Mouse (Mus musculus) forebrain, embryonic 14.5 days (tissue): ENCODE results near the gene Senp7. TPM values are rescaled to one million over a fixed set of nuclear protein-coding genes. Genes with fewer than 3 reads are reported as not detected.
A peak's percentile ranks its signal among the peaks of the same experiment; 100 is the strongest.

Experiments used
- ATAC-seq: fragments of 200-750 bp; cut with Nextera tagmentation; 2 replicates; pipeline ENCODE4 v1.8.0; 2017; ENCODE audit warnings: mild to moderate bottlenecking, moderate library complexity
- DNase-seq: peaks from one replicate; pipeline ENCODE4 v3.0.0-alpha.2; 2015; ENCODE audit warnings: low spot score
- H3K27ac ChIP-seq: fragments of 300-500 bp; sonication (generic); 2 replicates; pipeline ENCODE4 v1.5.1; 2014; ENCODE audit warnings: low read depth, mild to moderate bottlenecking, control low read depth, low read length, moderate library complexity
- H3K27me3 ChIP-seq: fragments of 300-500 bp; sonication (generic); replicated peaks from 2 replicates; pipeline ENCODE4 v1.6.1; 2014; ENCODE audit warnings: low read length, control low read depth, mixed read lengths; ENCODE audit not compliant: control insufficient read depth, insufficient read depth
- H3K36me3 ChIP-seq: fragments of 300-500 bp; sonication (generic); 2 replicates; pipeline ENCODE4 v1.6.1; 2014; ENCODE audit warnings: low read length, control low read depth; ENCODE audit not compliant: control insufficient read depth, insufficient read depth
- H3K4me1 ChIP-seq: fragments of 300-500 bp; sonication (generic); 2 replicates; pipeline ENCODE4 v1.6.1; 2014; ENCODE audit warnings: antibody characterized with exemption, low read length, control low read depth; ENCODE audit not compliant: control insufficient read depth, insufficient read depth
- H3K4me2 ChIP-seq: fragments of 300-500 bp; sonication (generic); 2 replicates; pipeline ENCODE4 v1.6.1; 2014; ENCODE audit warnings: mild to moderate bottlenecking, control low read depth, low read length
- H3K4me3 ChIP-seq: fragments of 300-500 bp; sonication (generic); 2 replicates; pipeline ENCODE4 v1.5.1; 2014; ENCODE audit warnings: low read depth, low read length, control low read depth
- H3K9ac ChIP-seq: fragments of 300-500 bp; sonication (generic); 2 replicates; pipeline ENCODE4 v1.6.1; 2014; ENCODE audit warnings: mild to moderate bottlenecking, low read length, control low read depth, moderate library complexity
- H3K9me3 ChIP-seq: fragments of 300-500 bp; sonication (generic); replicated peaks from 2 replicates; pipeline ENCODE4 v1.6.1; 2016; ENCODE audit warnings: low read length, control low read depth, mixed read lengths; ENCODE audit not compliant: control insufficient read depth
- WGBS: fragments of 180-500 bp; shearing (Covaris S2); extraction: QIAGEN DNeasy Blood & Tissue Kit; methylation state at CpG from one replicate; pipeline ENCODE4 v1.1.7; 2014; 5-methylcytosine and 5-hydroxymethylcytosine counted together
- polyA plus RNA-seq: library from polyadenylated mRNA; unstranded; fragments of >200 nt; fragmentation: Nextera tagmentation; extraction: Ambion mirVana; gene quantifications from 2 replicates; pipeline ENCODE4 v1.2.1, GENCODE M21; 2014

Senp7 gene
- polyA plus RNA-seq, 1 experiment from 2014 or later: 47.5 TPM

GRCm38 (mm10) chr16:56074122-56074521, 26.0 kb downstream of the Senp7 start:
- ATAC-seq: no peak
- no peak overlapping the region for H3K9ac ChIP-seq

GRCm38 (mm10) chr16:56074565-56074964, 26.4 kb downstream of the Senp7 start:
- Histone ChIP-seq H3K36me3 (no peaks in the 10 kb centered on the region), H3K9me3 (no peaks in the 10 kb centered on the region), H3K4me2 (no peak overlapping the region; the same call in 1 of the 2 replicates), H3K27ac (no peak overlapping the region), H3K27me3 (no peaks in the 10 kb centered on the region), H3K4me3 (no peak overlapping the region), H3K9ac (no peak overlapping the region), H3K4me1 (peaks cover 8% of the 10 kb centered on the region)
- WGBS: 72% methylated on average over 5 of the region's 5 CpGs
- ATAC-seq: no peak
- no peak for DNase-seq

More at GRCm38 (mm10) chr16:56074122-56074521, 26.0 kb downstream of the Senp7 start:
- Histone ChIP-seq H3K9me3 (no peaks in the 10 kb centered on the region), H3K4me2 (no peak overlapping the region), H3K36me3 (no peaks in the 10 kb centered on the region), H3K27me3 (no peaks in the 10 kb centered on the region), H3K27ac (no peak overlapping the region), H3K4me1 (peaks cover 8% of the 10 kb centered on the region), H3K4me3 (no peak overlapping the region)
- 78% methylated on average over 1 of the region's 1 CpGs for WGBS
- no peak for DNase-seq

GRCm38 (mm10) chr16:56075222-56076111, 27.3 kb downstream of the Senp7 start:
- WGBS: under 1% methylated on average over 50 of the region's 66 CpGs

DNA sequence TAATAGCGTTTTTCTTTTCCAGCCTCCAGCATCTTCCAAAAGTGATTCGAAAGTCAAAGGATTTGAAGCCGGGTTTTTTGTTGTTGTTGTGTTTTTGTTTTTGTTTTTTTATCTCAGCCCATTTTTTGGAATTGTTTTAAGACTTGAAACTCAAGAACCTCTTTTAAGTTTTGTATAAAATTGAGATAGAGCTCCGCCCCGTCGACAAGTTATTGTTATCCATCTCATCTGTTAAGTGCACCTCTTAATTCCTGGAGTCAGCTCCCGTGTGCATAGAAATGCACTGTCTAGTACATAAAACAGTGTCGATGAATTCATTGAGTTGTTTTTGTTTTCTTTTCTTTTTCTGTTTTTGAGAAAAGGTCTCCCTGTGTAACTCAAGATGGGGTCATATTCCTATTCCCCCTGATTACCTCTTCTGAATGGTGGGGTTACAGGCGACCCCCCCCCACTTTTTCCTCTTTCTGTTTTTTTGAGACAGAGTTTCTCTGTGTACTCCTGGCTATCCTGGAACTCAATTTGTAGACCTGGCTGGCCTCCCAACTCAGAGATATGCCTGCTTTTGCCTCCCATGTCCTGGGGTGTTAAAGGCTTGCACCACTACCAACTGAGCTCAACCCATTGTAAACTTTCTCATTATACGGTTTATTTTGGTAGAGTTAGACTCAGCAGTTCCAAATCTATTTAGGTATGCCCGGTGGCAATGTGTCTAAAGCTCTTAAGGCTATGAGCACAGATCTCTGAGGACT, 28.2 kb downstream of the Senp7 start:
- WGBS: 4% methylated on average over 11 of the region's 11 CpGs
- peak; percentile 29 for DNase-seq

More at GRCm38 (mm10) chr16:56075222-56076111, 27.3 kb downstream of the Senp7 start:
- H3K27ac ChIP-seq: peak overlapping the region; percentile 93
- H3K4me2 ChIP-seq: peak overlapping the region; percentile 52
- DNase-seq (peak; percentile 96), ATAC-seq (peak; percentile 93)
- H3K4me1 ChIP-seq: peaks cover 8% of the 10 kb centered on the region
- no peaks in the 10 kb centered on the region for H3K9me3 ChIP-seq
- H3K27me3 ChIP-seq: no peaks in the 10 kb centered on the region
- peak overlapping the region; percentile 78 for H3K9ac ChIP-seq
- peak overlapping the region; percentile 75 for H3K4me3 ChIP-seq
- H3K36me3 ChIP-seq: no peaks in the 10 kb centered on the region

DNA sequence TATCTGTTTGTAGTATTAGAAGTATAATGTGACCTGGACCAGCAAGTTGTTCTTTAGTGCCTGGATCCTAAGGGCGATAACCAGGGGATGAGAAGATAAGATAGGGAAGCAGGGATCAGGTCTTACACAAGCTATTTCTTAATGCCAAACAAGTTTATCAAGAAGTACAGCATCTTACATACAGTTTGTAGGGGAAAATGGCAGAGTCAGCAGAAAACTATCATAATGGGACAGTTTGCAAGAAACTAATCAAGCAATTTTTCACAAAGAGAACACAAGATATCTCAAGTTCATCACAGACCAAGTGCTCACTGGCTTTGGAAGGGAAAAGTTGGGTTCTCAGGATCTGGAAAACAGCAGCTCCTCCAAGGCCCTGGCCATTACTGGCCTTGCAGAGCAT, 31.3 kb downstream of the Senp7 start:
- Histone ChIP-seq H3K4me1 (peaks cover 8% of the 10 kb centered on the region), H3K9ac (no peak overlapping the region)
- 90% methylated on average over 1 of the region's 1 CpGs for WGBS

More for the DNA sequence above, 28.2 kb downstream of the Senp7 start:
- peak; percentile 21; the same call in 1 of the 2 replicates for ATAC-seq
- peaks cover 8% of the 10 kb centered on the region for H3K4me1 ChIP-seq
- H3K4me3 ChIP-seq: peak overlapping the region; percentile 75
- peak overlapping the region; percentile 78 for H3K9ac ChIP-seq
- peak overlapping the region; percentile 52 for H3K4me2 ChIP-seq
- peak overlapping the region; percentile 93 for H3K27ac ChIP-seq
- H3K27me3 ChIP-seq: no peaks in the 10 kb centered on the region
- no peaks in the 10 kb centered on the region for H3K9me3 ChIP-seq
- no peaks in the 10 kb centered on the region for H3K36me3 ChIP-seq

GRCm38 (mm10) chr16:56081691-56082090, 33.6 kb downstream of the Senp7 start:
- Histone ChIP-seq H3K4me1 (peaks cover 4% of the 10 kb centered on the region), H3K9ac (no peak overlapping the region), H3K27ac (no peak overlapping the region), H3K9me3 (no peaks in the 10 kb centered on the region), H3K36me3 (peaks cover 9% of the 10 kb centered on the region; the same call in 1 of the 2 replicates), H3K4me3 (no peak overlapping the region), H3K4me2 (no peak overlapping the region), H3K27me3 (no peaks in the 10 kb centered on the region)
- no peak for ATAC-seq
- WGBS: 85% methylated on average over 4 of the region's 4 CpGs
- no peak for DNase-seq

More for the DNA sequence above, 31.3 kb downstream of the Senp7 start:
- no peaks in the 10 kb centered on the region for H3K9me3 ChIP-seq
- H3K4me2 ChIP-seq: no peak overlapping the region
- no peak overlapping the region for H3K27ac ChIP-seq
- ATAC-seq (no peak), DNase-seq (no peak)
- no peak overlapping the region for H3K4me3 ChIP-seq
- H3K36me3 ChIP-seq: peaks cover 4% of the 10 kb centered on the region; the same call in 1 of the 2 replicates
- no peaks in the 10 kb centered on the region for H3K27me3 ChIP-seq

DNA sequence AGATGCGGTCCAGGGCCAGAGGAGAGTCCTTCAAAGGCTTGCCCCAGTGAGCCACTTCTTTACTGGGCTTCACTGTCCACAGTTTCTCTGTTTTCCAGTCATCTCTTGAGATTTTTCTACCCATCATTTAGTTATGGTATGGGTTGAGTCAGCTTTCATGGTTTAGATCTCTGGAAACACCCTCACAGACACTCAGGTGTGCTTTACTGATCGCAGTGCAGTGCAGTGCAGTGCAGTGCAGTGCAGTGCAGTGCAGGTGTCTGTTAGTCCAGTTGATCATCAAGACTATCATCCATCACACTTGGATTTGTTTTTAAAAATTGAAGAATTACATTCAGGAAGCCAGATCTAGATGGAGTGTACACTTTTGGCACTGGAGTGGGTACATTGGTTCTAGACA, 38.2 kb downstream of the Senp7 start:
- H3K36me3 ChIP-seq: peaks cover 24% of the 10 kb centered on the region; the same call in 1 of the 2 replicates
- H3K27me3 ChIP-seq: no peaks in the 10 kb centered on the region
- H3K4me2 ChIP-seq: no peak overlapping the region
- H3K9me3 ChIP-seq: no peaks in the 10 kb centered on the region
- no peak overlapping the region for H3K9ac ChIP-seq
- no peak for DNase-seq
- no peak overlapping the region for H3K27ac ChIP-seq
- WGBS: 93% methylated on average over 2 of the region's 2 CpGs
- ATAC-seq: no peak
- H3K4me3 ChIP-seq: no peak overlapping the region
- no peaks in the 10 kb centered on the region for H3K4me1 ChIP-seq

- WGBS: 99% methylated on average over 2 of the region's 2 CpGs
- H3K27me3 ChIP-seq: no peaks in the 10 kb centered on the region
- H3K9me3 ChIP-seq: no peaks in the 10 kb centered on the region
- H3K27ac ChIP-seq: no peak overlapping the region
- no peak overlapping the region for H3K4me3 ChIP-seq
- no peaks in the 10 kb centered on the region for H3K4me1 ChIP-seq
- ATAC-seq: no peak
- no peak for DNase-seq
- H3K36me3 ChIP-seq: peaks cover 32% of the 10 kb centered on the region; the same call in 1 of the 2 replicates
- no peak overlapping the region for H3K4me2 ChIP-seq
- no peak overlapping the region for H3K9ac ChIP-seq
Measured at GRCm38 (mm10) chr16:56090385-56090784, 42.2 kb downstream of the Senp7 start.
